ENCODE assay signal across 23 mouse cellular contexts in the genomic region with DNA sequence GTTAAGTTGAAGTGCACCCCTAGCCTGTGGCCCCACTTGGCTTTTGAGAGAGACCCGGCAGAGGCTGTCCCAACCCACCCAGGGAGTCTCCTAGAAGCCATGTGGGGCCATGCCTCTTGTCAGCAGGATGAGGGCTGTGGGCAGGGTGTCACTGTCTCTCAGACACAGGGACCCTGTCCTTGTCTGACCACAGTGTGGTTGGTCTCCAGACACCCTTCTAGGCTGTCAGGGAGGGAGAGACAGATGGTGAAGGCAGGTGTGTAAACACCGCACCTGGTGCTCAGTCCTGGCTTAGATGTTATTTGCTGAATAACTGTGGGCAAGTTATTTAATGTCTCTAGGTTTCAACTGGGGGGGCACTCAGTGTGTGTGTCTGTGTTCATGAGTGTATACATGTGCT. TPM values are rescaled to one million over a fixed set of nuclear protein-coding genes. Genes with fewer than 3 reads are reported as not detected.
A peak's percentile ranks its signal among the peaks of the same experiment; 100 is the strongest.
DNase-seq lines count a peak whose midpoint lies in the region; ATAC-seq lines count a peak whose summit lies in the region.
"Had no signal": no experiment of that assay in that cellular context is flagged by ENCODE, and none has a peak within 500 bp of the region (broad histone marks: within the 10 kb centered on the region; RNA-seq: fewer than 3 reads in every experiment).

No protein-coding gene starts in this region.

- ATAC-seq in forebrain, embryonic 11.5 days (replicated peaks; ENCODE audit: low FRiP score), result no peak
- no peak for ATAC-seq in forebrain, embryonic 16.5 days
- no peak for ATAC-seq in heart, embryonic 12.5 days (ENCODE audit: insufficient number of reproducible peaks, low FRiP score)
- ATAC-seq: forebrain, postnatal 0 days; hindbrain, embryonic 16.5 days; intestine, embryonic 15.5 days had no signal

- WGBS in forebrain, embryonic 11.5 days, result 81% methylated on average over 2 of the region's 2 CpGs
- WGBS in forebrain, embryonic 16.5 days, result 79% methylated on average over 2 of the region's 2 CpGs
- WGBS in heart, embryonic 12.5 days, result 67% methylated on average over 2 of the region's 2 CpGs

- H3K36me3 ChIP-seq in forebrain, embryonic 11.5 days (ENCODE audit: control insufficient read depth, insufficient read depth, low read length), result no peaks in the 10 kb centered on the region
- no peaks in the 10 kb centered on the region for H3K36me3 ChIP-seq in forebrain, embryonic 16.5 days (ENCODE audit: control insufficient read depth, insufficient read depth)
- H3K36me3 ChIP-seq in heart, embryonic 12.5 days, result no peaks in the 10 kb centered on the region
- H3K36me3 ChIP-seq: embryonic facial prominence, embryonic 10.5 days; intestine, embryonic 15.5 days; limb, embryonic 10.5 days; liver, embryonic 15.5 days; neural tube, embryonic 12.5 days had no signal

- H3K4me3 ChIP-seq in forebrain, embryonic 11.5 days (ENCODE audit: low read depth, low read length), result no peak overlapping the region
- H3K4me3 ChIP-seq in forebrain, embryonic 16.5 days (replicated peaks; ENCODE audit: low read length), result no peak overlapping the region
- no peak overlapping the region for H3K4me3 ChIP-seq in heart, embryonic 12.5 days
- no peak overlapping the region for H3K4me3 ChIP-seq in brown adipose tissue, adult 24 weeks (ENCODE audit: insufficient read depth, low read depth, low read length)
- H3K4me3 ChIP-seq: embryonic facial prominence, embryonic 10.5 days; intestine, embryonic 15.5 days; limb, embryonic 10.5 days; liver, embryonic 15.5 days; neural tube, embryonic 12.5 days had no signal

- no peaks in the 10 kb centered on the region for H3K27me3 ChIP-seq in forebrain, embryonic 11.5 days (ENCODE audit: control insufficient read depth, insufficient read depth, low read length)
- no peaks in the 10 kb centered on the region for H3K27me3 ChIP-seq in forebrain, embryonic 16.5 days (replicated peaks; ENCODE audit: control insufficient read depth, insufficient read depth, low read length)
- no peaks in the 10 kb centered on the region for H3K27me3 ChIP-seq in heart, embryonic 12.5 days (replicated peaks)
- H3K27me3 ChIP-seq: intestine, embryonic 15.5 days; liver, embryonic 15.5 days; neural tube, embryonic 12.5 days had no signal

- intact Hi-C loops in heart, postnatal 25 days (cut with DNase I), result loop anchor here (2.0 kb wide), 1 partner anchor 67 kb away; no protein-coding TSS in a partner anchor

- no peak overlapping the region for H3K27ac ChIP-seq in forebrain, embryonic 11.5 days (ENCODE audit: low read depth, low read length)
- no peak overlapping the region for H3K27ac ChIP-seq in forebrain, embryonic 16.5 days (ENCODE audit: low read length)
- H3K27ac ChIP-seq in heart, embryonic 12.5 days (ENCODE audit: poor library complexity, severe bottlenecking), result no peak overlapping the region
- peak overlapping the region; percentile 53; the same call in 1 of the 2 replicates for H3K27ac ChIP-seq in brown adipose tissue, adult 24 weeks (replicated peaks; ENCODE audit: low read depth, low read length)
- H3K27ac ChIP-seq: embryonic facial prominence, embryonic 10.5 days; intestine, embryonic 15.5 days; limb, embryonic 10.5 days; liver, embryonic 15.5 days; macrophage; neural tube, embryonic 12.5 days had no signal

- no peak overlapping the region for H3K4me2 ChIP-seq in forebrain, embryonic 11.5 days (ENCODE audit: low read depth, low read length, severe bottlenecking)
- H3K4me2 ChIP-seq in forebrain, embryonic 16.5 days (ENCODE audit: low read length), result no peak overlapping the region
- peak overlapping the region; percentile 47; the same call in 1 of the 2 replicates for H3K4me2 ChIP-seq in heart, embryonic 12.5 days
- H3K4me2 ChIP-seq: intestine, embryonic 15.5 days; liver, embryonic 15.5 days; neural tube, embryonic 12.5 days had no signal

- H3K9me3 ChIP-seq in forebrain, embryonic 11.5 days (ENCODE audit: control insufficient read depth, low read length), result no peaks in the 10 kb centered on the region
- H3K9me3 ChIP-seq in forebrain, embryonic 16.5 days (ENCODE audit: control insufficient read depth, low read length), result no peaks in the 10 kb centered on the region
- no peaks in the 10 kb centered on the region for H3K9me3 ChIP-seq in heart, embryonic 12.5 days (replicated peaks)
- H3K9me3 ChIP-seq: intestine, embryonic 15.5 days; limb, embryonic 10.5 days; liver, embryonic 15.5 days; neural tube, embryonic 12.5 days had no signal

- H3K4me1 ChIP-seq in forebrain, embryonic 11.5 days (replicated peaks; ENCODE audit: control insufficient read depth, insufficient read depth, low read length), result peaks cover 6% of the 10 kb centered on the region; the same call in 1 of the 2 replicates
- peaks cover 11% of the 10 kb centered on the region for H3K4me1 ChIP-seq in forebrain, embryonic 16.5 days (replicated peaks; ENCODE audit: control insufficient read depth, insufficient read depth, low read length)
- peaks cover 36% of the 10 kb centered on the region for H3K4me1 ChIP-seq in heart, embryonic 12.5 days (replicated peaks)
- H3K4me1 ChIP-seq in brown adipose tissue, adult 24 weeks (ENCODE audit: control insufficient read depth, insufficient read depth, insufficient read length, low read length), result peaks cover 3% of the 10 kb centered on the region
- H3K4me1 ChIP-seq: liver, embryonic 15.5 days had no signal

- H3K9ac ChIP-seq in forebrain, embryonic 11.5 days (ENCODE audit: low read length), result no peak overlapping the region
- no peak overlapping the region for H3K9ac ChIP-seq in forebrain, embryonic 16.5 days (replicated peaks; ENCODE audit: low read depth, low read length)
- no peak overlapping the region for H3K9ac ChIP-seq in heart, embryonic 12.5 days
- H3K9ac ChIP-seq: forebrain, postnatal 0 days; intestine, embryonic 15.5 days; liver, embryonic 15.5 days; neural tube, embryonic 12.5 days had no signal

- peak; percentile 33 for DNase-seq in forebrain, embryonic 11.5 days (ENCODE audit: low spot score)
- DNase-seq in heart, postnatal 25 days (ENCODE audit: low spot score), result no peak
- DNase-seq in heart, postnatal 4 days, result peak; percentile 12
- no peak for DNase-seq in urinary bladder, postnatal 4 days (ENCODE audit: low spot score in 2 of 2)
- DNase-seq: adrenal gland, postnatal 25 days; cerebellum, adult 9-11 months; forebrain, postnatal 0 days; gastrocnemius, postnatal 36 days; liver; midbrain, embryonic 14.5 days; retina, postnatal 1 day; thymus, postnatal 25 days had no signal

RNA-seq across cellular contexts. Expression of a gene that starts 4.5 kb away (rescaled TPM):
- 1.9 and 2.0 TPM in 2 replicates for polyA plus RNA-seq in forebrain, embryonic 11.5 days (2014; fragmentation: Nextera tagmentation; extraction: Ambion mirVana)
- 2.9 and 3.3 TPM in 2 replicates for polyA plus RNA-seq in forebrain, embryonic 16.5 days (2015; fragmentation: Nextera tagmentation; extraction: Ambion mirVana)
- polyA plus RNA-seq in heart, embryonic 12.5 days (2016; fragmentation: Nextera tagmentation; extraction: Ambion mirVana), result 64.9 and 68.6 TPM in 2 replicates
- 100 to 1,000 TPM; 136 to 145 TPM for total RNA-seq in heart, postnatal 25 days (2021)
- 20.9 and 26.7 TPM in 2 replicates for polyA plus RNA-seq in brown adipose tissue, adult 24 weeks (2012; ENCODE audit: insufficient read depth, insufficient read length, missing spikeins)
- total RNA-seq in heart, postnatal 4 days (2021), result 100 to 1,000 TPM; 103 to 104 TPM
- total RNA-seq: common myeloid progenitor, adult 5-6 weeks had no signal

Comparison
In these comparisons a context has a peak if more than half of its experiments do, and no peak if none do; other contexts are left out.
1. DNase-seq: peak in forebrain, embryonic 11.5 days (single experiment) and heart, postnatal 4 days (single experiment); none in heart, postnatal 25 days (single experiment) and urinary bladder, postnatal 4 days (0 of 2).